Mouse (Mus musculus) intestine, embryonic 14.5 days (tissue): ENCODE data around the gene Adck1. TPM values are rescaled to one million over a fixed set of nuclear protein-coding genes. Genes with fewer than 3 reads are reported as not detected.
"Not testable (repeated sequence)": the region's sequence is repeated elsewhere in the genome, so short reads cannot be mapped to it uniquely, and the experiment has no call there.

Experiments
- ATAC-seq: fragments of 200-750 bp; cut with Nextera tagmentation; replicated peaks from 2 replicates; pipeline ENCODE4 v1.8.0; 2017; ENCODE audit warnings: low read depth, moderate number of reproducible peaks, moderate TSS enrichment, moderate library complexity; ENCODE audit not compliant: low FRiP score, low TSS enrichment
- DNase-seq: peaks from one replicate; pipeline ENCODE4 v3.0.0-alpha.2; 2018; ENCODE audit warnings: low spot score
- H3K27ac ChIP-seq: fragments of 300-500 bp; sonication (generic); 2 replicates; pipeline ENCODE4 v1.5.1; 2014; ENCODE audit warnings: low read depth, mild to moderate bottlenecking, control low read depth
- H3K27me3 ChIP-seq: fragments of 300-500 bp; sonication (generic); replicated peaks from 2 replicates; pipeline ENCODE4 v1.6.1; 2014; ENCODE audit warnings: low read length, control low read depth; ENCODE audit not compliant: control insufficient read depth, insufficient read depth
- H3K36me3 ChIP-seq: fragments of 300-500 bp; sonication (generic); 2 replicates; pipeline ENCODE4 v1.6.1; 2014; ENCODE audit warnings: low read length, control low read depth; ENCODE audit not compliant: control insufficient read depth, insufficient read depth
- H3K4me1 ChIP-seq: fragments of 300-500 bp; sonication (generic); replicated peaks from 2 replicates; pipeline ENCODE4 v1.6.1; 2014; ENCODE audit warnings: low read length, control low read depth, mixed read lengths; ENCODE audit not compliant: control insufficient read depth, insufficient read depth
- H3K4me2 ChIP-seq: fragments of 300-500 bp; sonication (generic); 2 replicates; pipeline ENCODE4 v1.6.1; 2014; ENCODE audit warnings: low read length
- H3K4me3 ChIP-seq: fragments of 300-500 bp; sonication (generic); 2 replicates; pipeline ENCODE4 v1.5.1; 2014; ENCODE audit warnings: low read depth, low read length, control low read depth, mixed read lengths
- H3K9ac ChIP-seq: fragments of 300-500 bp; sonication (generic); 2 replicates; pipeline ENCODE4 v1.6.1; 2014; ENCODE audit warnings: mild to moderate bottlenecking, low read length
- H3K9me3 ChIP-seq: fragments of 300-500 bp; sonication (generic); 2 replicates; pipeline ENCODE4 v1.6.1; 2016; ENCODE audit warnings: low read length, control low read depth; ENCODE audit not compliant: control insufficient read depth
- WGBS: fragments of 180-500 bp; shearing (Covaris S2); extraction: QIAGEN DNeasy Blood & Tissue Kit; methylation state at CpG from one replicate; pipeline ENCODE4 v1.1.7; 2014; 5-methylcytosine and 5-hydroxymethylcytosine counted together
- polyA plus RNA-seq: library from polyadenylated mRNA; unstranded; fragments of >200 nt; fragmentation: Nextera tagmentation; extraction: Ambion mirVana; gene quantifications from 2 replicates; pipeline ENCODE4 v1.2.1, GENCODE M21; 2014

Adck1 gene
- polyA plus RNA-seq, result 12.3 and 15.7 TPM in 2 replicates

- Histone ChIP-seq H3K27me3 (no peaks in the 10 kb centered on the region), H3K4me3 (peak within 1 kb of the TSS; percentile 79), H3K4me1 (no peaks in the 10 kb centered on the region), H3K27ac (peak within 1 kb of the TSS; percentile 57), H3K9me3 (no peaks in the 10 kb centered on the region), H3K9ac (peak within 1 kb of the TSS; percentile 57), H3K4me2 (peak within 1 kb of the TSS; percentile 81), H3K36me3 (no peaks in the 10 kb centered on the region)
- DNase-seq (peak; percentile 89), ATAC-seq (peak; percentile 95)
- under 1% methylated on average over 38 of the region's 38 CpGs for WGBS
Observed at GRCm38 (mm10) chr12:88360441-88361119, at the start of gene Adck1. Gene Adck1 (plus strand): TSS chr12:88360554.

DNA sequence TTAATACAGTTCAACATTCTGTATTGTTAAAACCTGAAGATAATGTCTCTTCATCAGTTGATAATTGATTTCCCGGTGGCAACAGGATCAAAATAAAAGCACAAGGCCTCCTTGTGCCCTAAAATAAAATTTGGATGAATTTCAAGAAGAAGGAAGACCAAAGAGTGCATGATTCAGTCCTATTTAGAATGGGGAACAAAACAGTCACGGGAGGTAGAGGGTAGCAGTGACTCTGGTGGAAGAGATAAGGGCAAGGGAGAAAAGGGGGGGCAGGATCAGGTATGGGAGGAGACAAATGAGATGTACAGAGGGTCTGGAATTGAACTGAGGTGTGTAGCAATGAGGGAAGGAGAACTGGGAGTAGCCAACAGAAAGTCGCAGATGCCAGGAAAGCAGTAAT is 45.8 kb upstream of the Adck1 start:
- Histone ChIP-seq H3K9ac (no peak overlapping the region), H3K4me1 (no peaks in the 10 kb centered on the region), H3K27ac (no peak overlapping the region), H3K4me2 (no peak overlapping the region), H3K9me3 (no peaks in the 10 kb centered on the region), H3K4me3 (no peak overlapping the region), H3K36me3 (no peaks in the 10 kb centered on the region), H3K27me3 (no peaks in the 10 kb centered on the region)
- ATAC-seq (no peak), DNase-seq (no peak)
- WGBS, result 76% methylated on average over 3 of the region's 3 CpGs

DNA sequence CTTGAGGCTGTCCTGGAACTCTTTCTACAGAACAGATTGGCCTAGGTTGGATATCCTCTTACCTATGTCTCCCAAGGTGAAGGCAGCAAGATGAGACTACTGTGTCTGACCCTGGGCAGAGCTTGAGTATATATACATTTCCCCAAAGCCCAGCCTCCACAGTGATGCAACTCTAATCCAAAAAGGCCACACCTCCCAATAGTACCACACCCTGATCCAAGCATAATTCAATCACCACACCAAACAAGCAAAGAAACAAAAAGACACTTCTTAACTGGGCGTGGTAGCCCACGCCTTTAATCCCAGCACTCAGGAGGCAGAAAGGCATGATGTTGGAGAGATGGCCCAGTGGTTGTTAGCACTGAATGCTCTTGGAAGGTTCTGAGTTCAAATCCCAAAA is 36.4 kb upstream of the Adck1 start, which contains the start of gene Gm5039:
Gene Gm5039 (minus strand): TSS at position 101 of the 400 bp plus-strand sequence.
- not testable (repeated sequence) for H3K4me2 ChIP-seq, H3K27me3 ChIP-seq, DNase-seq, H3K4me3 ChIP-seq, H3K36me3 ChIP-seq, H3K9me3 ChIP-seq, H3K27ac ChIP-seq, H3K9ac ChIP-seq, ATAC-seq, H3K4me1 ChIP-seq
- whole genome bisulfite sequencing, result 93% methylated on average over 2 of the region's 2 CpGs

- H3K9ac ChIP-seq, H3K9me3 ChIP-seq, ATAC-seq, H3K36me3 ChIP-seq, DNase-seq, H3K27ac ChIP-seq, H3K27me3 ChIP-seq, H3K4me1 ChIP-seq, H3K4me3 ChIP-seq, H3K4me2 ChIP-seq: not testable (repeated sequence)
- 83% methylated on average over 4 of the region's 4 CpGs for WGBS
Observed at GRCm38 (mm10) chr12:88336662-88337413, 23.5 kb upstream of the Adck1 start.

DNA sequence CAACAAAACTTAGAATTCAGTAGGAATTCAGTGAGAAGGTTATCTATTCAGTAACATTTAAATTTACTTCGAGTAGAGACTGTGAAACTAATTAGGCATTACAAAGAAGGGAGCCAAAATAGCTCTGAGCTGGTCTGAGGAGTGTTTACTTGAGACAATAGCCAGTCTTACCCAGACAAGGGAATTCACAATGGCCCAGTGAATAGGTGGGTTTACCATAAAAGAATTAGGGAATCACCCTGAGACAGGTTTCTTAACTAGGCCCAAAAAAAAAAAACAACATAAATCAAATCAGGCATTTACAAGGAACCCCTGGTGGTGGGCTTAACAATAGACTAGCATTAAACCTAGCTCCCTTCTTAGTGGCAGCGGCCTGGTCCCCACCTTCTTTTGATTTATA is 19.1 kb upstream of the Adck1 start:
- H3K4me1 ChIP-seq, H3K9me3 ChIP-seq, H3K27ac ChIP-seq, H3K4me3 ChIP-seq, H3K36me3 ChIP-seq, ATAC-seq, H3K27me3 ChIP-seq, DNase-seq, H3K9ac ChIP-seq, H3K4me2 ChIP-seq: not testable (repeated sequence)
- WGBS, result 68% methylated on average over 2 of the region's 2 CpGs

- DNase-seq (peak; percentile 52), ATAC-seq (0 out of 2 replicates have a peak, but pooled peaks have one; percentile 47)
- H3K9me3 ChIP-seq, result no peaks in the 10 kb centered on the region
- H3K9ac ChIP-seq, result no peak overlapping the region
- 18% methylated on average over 41 of the region's 41 CpGs for WGBS
- H3K36me3 ChIP-seq, result no peaks in the 10 kb centered on the region
- H3K4me1 ChIP-seq, result no peaks in the 10 kb centered on the region
- no peak overlapping the region for H3K27ac ChIP-seq
- H3K4me3 ChIP-seq, result peak overlapping the region; percentile 3; the same call in 1 of the 2 replicates
- H3K4me2 ChIP-seq, result peak overlapping the region; percentile 35
- H3K27me3 ChIP-seq, result no peaks in the 10 kb centered on the region
Observed at GRCm38 (mm10) chr12:88354182-88354702, 6.1 kb upstream of the Adck1 start.

DNA sequence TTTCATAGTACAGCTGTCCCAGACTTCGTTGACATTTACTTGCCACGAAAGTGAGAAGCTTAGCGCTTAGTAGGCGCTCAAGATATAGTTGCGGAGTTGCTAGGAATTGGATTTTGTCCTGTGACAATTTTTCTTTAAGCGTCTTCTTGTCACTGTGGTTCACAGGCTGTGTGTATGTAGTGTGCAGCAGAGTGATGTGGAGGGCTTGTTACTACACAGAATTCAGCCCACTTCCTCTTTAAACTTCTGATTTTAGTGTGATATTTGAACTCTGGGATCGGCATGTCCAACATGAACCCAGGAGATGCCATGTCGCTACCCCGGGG is 729 bp downstream of the Adck1 start:
- no peaks in the 10 kb centered on the region for H3K9me3 ChIP-seq
- H3K4me3 ChIP-seq, result peak overlapping the region; percentile 79
- 46% methylated on average over 9 of the region's 9 CpGs for WGBS
- ATAC-seq, result 0 out of 2 replicates have a peak, but pooled peaks have one; percentile 9
- H3K4me2 ChIP-seq, result peak overlapping the region; percentile 81
- no peak overlapping the region for H3K27ac ChIP-seq
- H3K9ac ChIP-seq, result peak overlapping the region; percentile 57
- H3K36me3 ChIP-seq, result no peaks in the 10 kb centered on the region
- no peaks in the 10 kb centered on the region for H3K27me3 ChIP-seq
- DNase-seq, result no peak
- no peaks in the 10 kb centered on the region for H3K4me1 ChIP-seq

GRCm38 (mm10) chr12:88367673-88368072 is 7.3 kb downstream of the Adck1 start:
- no peak for ATAC-seq
- WGBS, result 84% methylated on average over 4 of the region's 4 CpGs
- H3K27me3 ChIP-seq, result no peaks in the 10 kb centered on the region
- H3K9me3 ChIP-seq, result no peaks in the 10 kb centered on the region
- no peak overlapping the region for H3K4me2 ChIP-seq
- no peak overlapping the region for H3K9ac ChIP-seq
- no peaks in the 10 kb centered on the region for H3K4me1 ChIP-seq
- H3K4me3 ChIP-seq, result no peak overlapping the region
- H3K36me3 ChIP-seq, result peaks cover under 1% of the 10 kb centered on the region; the same call in 1 of the 2 replicates
- no peak overlapping the region for H3K27ac ChIP-seq
- no peak for DNase-seq
